Mouse (Mus musculus) limb, embryonic 14.5 days (tissue): Measurements from ENCODE around the gene Fgfr2. TPM values are rescaled to one million over a fixed set of nuclear protein-coding genes. Genes with fewer than 3 reads are reported as not detected.

Experiments
- ATAC-seq: fragments of 200-750 bp; cut with Nextera tagmentation; 2 replicates; pipeline ENCODE4 v1.8.0; 2017; ENCODE audit warnings: low read depth, moderate number of reproducible peaks, moderate TSS enrichment; ENCODE audit not compliant: low FRiP score
- DNase-seq: peaks from one replicate; pipeline ENCODE4 v3.0.0-alpha.2; 2015; ENCODE audit warnings: low spot score
- H3K27ac ChIP-seq: fragments of 300-500 bp; sonication (generic); replicated peaks from 2 replicates; pipeline ENCODE4 v1.5.1; 2014; ENCODE audit warnings: low read depth, mild to moderate bottlenecking, low read length, moderate library complexity, mixed read lengths
- H3K27me3 ChIP-seq: fragments of 300-500 bp; sonication (generic); 2 replicates; pipeline ENCODE4 v1.6.1; 2014; ENCODE audit warnings: low read length, mixed read lengths; ENCODE audit not compliant: control insufficient read depth, insufficient read depth
- H3K36me3 ChIP-seq: fragments of 300-500 bp; sonication (generic); 2 replicates; pipeline ENCODE4 v1.6.1; 2014; ENCODE audit warnings: mild to moderate bottlenecking, low read length, moderate library complexity, mixed read lengths; ENCODE audit not compliant: control insufficient read depth, insufficient read depth
- H3K4me1 ChIP-seq: fragments of 300-500 bp; sonication (generic); 2 replicates; pipeline ENCODE4 v1.6.1; 2014; ENCODE audit warnings: antibody characterized with exemption, low read length, mixed read lengths; ENCODE audit not compliant: control insufficient read depth, insufficient read depth
- H3K4me2 ChIP-seq: fragments of 300-500 bp; sonication (generic); replicated peaks from 2 replicates; pipeline ENCODE4 v1.6.1; 2014; ENCODE audit warnings: low read depth, mild to moderate bottlenecking, low read length, moderate library complexity; ENCODE audit not compliant: severe bottlenecking
- H3K4me3 ChIP-seq: fragments of 300-500 bp; sonication (generic); replicated peaks from 2 replicates; pipeline ENCODE4 v1.5.1; 2014; ENCODE audit warnings: low read length
- H3K9ac ChIP-seq: fragments of 300-500 bp; sonication (generic); 2 replicates; pipeline ENCODE4 v1.6.1; 2014; ENCODE audit warnings: mild to moderate bottlenecking, low read depth, low read length, moderate library complexity; ENCODE audit not compliant: severe bottlenecking
- H3K9me3 ChIP-seq: fragments of 300-500 bp; sonication (generic); 2 replicates; pipeline ENCODE4 v1.6.1; 2016; ENCODE audit warnings: low read length; ENCODE audit not compliant: control insufficient read depth
- POLR2A ChIP-seq: fragments of 200-500 bp; IDR thresholded peaks from 2 replicates; pipeline ENCODE4 v1.8.0; 2012; ENCODE audit warnings: inconsistent platforms, mild to moderate bottlenecking, moderate library complexity, borderline replicate concordance; ENCODE audit not compliant: insufficient read depth, insufficient read length; ENCODE audit errors: extremely low read depth
- WGBS: fragments of 180-500 bp; shearing (Covaris S2); extraction: QIAGEN DNeasy Blood & Tissue Kit; methylation state at CpG from one replicate; pipeline ENCODE4 v1.1.7; 2014; 5-methylcytosine and 5-hydroxymethylcytosine counted together
- polyA plus RNA-seq, 2 experiments: library from polyadenylated mRNA; depleted of rRNA in 1 of 2; stranded (reverse) in 1 of 2; unstranded in 1 of 2; fragments of >200 nt; fragmentation: Nextera tagmentation in 1 of 2; extraction: Ambion mirVana in 1 of 2; gene quantifications; 2 replicates each; pipeline versions ENCODE4 v1.2.1 to v1.2.3; 2012 to 2014

Gene Fgfr2
- polyA plus RNA-seq, 2 experiments, result 131 to 133 TPM

DNA sequence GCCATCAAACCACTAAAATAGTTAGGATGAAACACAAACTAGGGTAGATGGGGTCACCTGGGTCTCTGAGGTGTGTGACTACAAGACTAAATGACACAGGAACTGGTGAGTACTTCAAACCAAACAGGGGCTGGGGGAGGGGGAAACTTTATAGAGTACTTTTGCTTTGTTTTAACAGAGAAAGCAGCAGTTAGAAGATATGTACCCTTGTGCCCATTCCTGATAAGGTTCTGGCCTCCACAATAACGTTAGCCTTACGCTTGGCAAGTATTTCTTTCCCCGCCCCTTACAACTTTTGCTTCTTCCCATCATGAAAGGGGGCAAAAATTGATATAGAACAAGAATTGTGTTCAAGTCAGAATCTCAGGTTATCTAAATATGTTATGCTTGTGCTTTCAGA, 527.4 kb downstream of the Fgfr2 start:
- H3K9me3 ChIP-seq, result no peaks in the 10 kb centered on the region
- TF ChIP-seq POLR2A, result no peak
- WGBS, result 82% methylated on average over 3 of the region's 3 CpGs
- no peak overlapping the region for H3K4me3 ChIP-seq
- H3K4me1 ChIP-seq, result peaks cover 24% of the 10 kb centered on the region
- no peak for ATAC-seq
- no peak for DNase-seq
- H3K4me2 ChIP-seq, result no peak overlapping the region
- H3K36me3 ChIP-seq, result no peaks in the 10 kb centered on the region
- H3K27ac ChIP-seq, result no peak overlapping the region
- H3K9ac ChIP-seq, result no peak overlapping the region
- peaks cover 54% of the 10 kb centered on the region for H3K27me3 ChIP-seq

DNA sequence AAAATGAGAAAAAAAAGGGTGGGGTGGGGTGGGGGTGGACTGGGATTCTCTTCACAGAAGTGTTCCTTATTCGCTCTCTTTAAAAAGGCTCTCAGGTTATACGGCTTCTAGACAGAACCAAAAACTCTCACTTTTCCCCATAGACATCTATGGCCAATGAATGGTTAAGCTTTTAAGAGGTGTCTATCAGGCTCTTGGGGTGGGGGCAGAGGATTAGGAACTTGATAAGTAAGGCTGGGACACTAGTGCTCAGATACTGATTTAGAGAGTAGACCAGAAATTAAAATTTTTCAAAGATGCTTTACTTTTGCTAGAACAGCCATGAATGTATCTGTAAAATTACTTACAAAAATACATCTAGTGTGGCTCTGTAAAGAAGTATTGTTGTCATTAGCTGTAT, 528.8 kb downstream of the Fgfr2 start:
- Histone ChIP-seq H3K36me3 (no peaks in the 10 kb centered on the region), H3K9ac (no peak overlapping the region), H3K9me3 (no peaks in the 10 kb centered on the region), H3K4me2 (no peak overlapping the region), H3K4me3 (no peak overlapping the region), H3K27ac (no peak overlapping the region), H3K4me1 (peaks cover 13% of the 10 kb centered on the region), H3K27me3 (peaks cover 40% of the 10 kb centered on the region)
- 84% methylated on average over 2 of the region's 2 CpGs for WGBS
- no peak for TF ChIP-seq POLR2A
- ATAC-seq (no peak), DNase-seq (no peak)

DNA sequence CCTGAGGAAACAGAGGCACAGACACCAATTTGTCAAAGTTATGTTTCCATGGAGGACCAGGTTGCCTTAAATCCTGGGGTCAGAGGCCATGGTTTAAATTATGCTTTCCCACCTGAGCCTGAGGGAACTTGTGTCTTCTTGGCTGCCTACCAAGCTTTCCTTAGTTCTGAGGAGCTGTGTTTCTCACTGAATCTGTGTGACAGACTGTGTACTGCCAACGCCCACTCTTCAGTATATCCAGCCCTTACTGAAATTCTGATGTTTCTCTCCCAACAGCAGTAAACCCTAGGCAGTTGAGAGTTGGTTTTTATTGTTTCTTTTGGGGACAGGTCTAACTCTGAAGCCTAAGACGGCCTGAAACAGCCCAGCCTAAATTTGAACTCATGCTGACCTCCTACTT, 529.4 kb downstream of the Fgfr2 start:
- no peak overlapping the region for H3K27ac ChIP-seq
- H3K27me3 ChIP-seq, result peaks cover 34% of the 10 kb centered on the region
- no peak for DNase-seq
- no peaks in the 10 kb centered on the region for H3K9me3 ChIP-seq
- no peak for TF ChIP-seq POLR2A
- H3K36me3 ChIP-seq, result no peaks in the 10 kb centered on the region
- no peak overlapping the region for H3K4me3 ChIP-seq
- no peak for ATAC-seq
- WGBS, result 52% methylated on average over 2 of the region's 2 CpGs
- H3K4me2 ChIP-seq, result no peak overlapping the region
- no peak overlapping the region for H3K9ac ChIP-seq
- peaks cover 8% of the 10 kb centered on the region for H3K4me1 ChIP-seq

DNA sequence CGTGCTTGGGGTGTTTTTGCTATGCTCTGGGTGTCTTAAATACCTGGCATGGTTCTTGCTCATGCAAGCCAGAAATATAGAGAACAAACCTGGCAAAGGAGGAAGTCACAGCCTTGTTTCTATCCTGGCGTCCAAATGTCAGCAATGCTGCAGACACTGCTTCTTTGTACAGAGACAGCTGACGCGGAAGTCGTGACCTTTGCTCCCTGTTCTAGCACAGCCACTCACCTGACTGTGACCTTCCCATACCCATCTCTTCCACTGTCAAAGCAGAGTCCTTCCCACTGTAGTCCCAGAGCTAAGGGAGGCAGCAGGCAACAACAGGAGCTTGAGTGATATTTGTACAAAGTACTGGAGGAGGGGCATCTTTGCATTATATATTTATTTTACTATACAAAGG, 533.5 kb downstream of the Fgfr2 start:
- H3K9me3 ChIP-seq, result no peaks in the 10 kb centered on the region
- DNase-seq (no peak), ATAC-seq (no peak)
- no peaks in the 10 kb centered on the region for H3K27me3 ChIP-seq
- no peak overlapping the region for H3K4me2 ChIP-seq
- 57% methylated on average over 5 of the region's 5 CpGs for WGBS
- no peaks in the 10 kb centered on the region for H3K4me1 ChIP-seq
- no peak overlapping the region for H3K4me3 ChIP-seq
- no peaks in the 10 kb centered on the region for H3K36me3 ChIP-seq
- TF ChIP-seq POLR2A, result no peak
- no peak overlapping the region for H3K27ac ChIP-seq
- no peak overlapping the region for H3K9ac ChIP-seq

DNA sequence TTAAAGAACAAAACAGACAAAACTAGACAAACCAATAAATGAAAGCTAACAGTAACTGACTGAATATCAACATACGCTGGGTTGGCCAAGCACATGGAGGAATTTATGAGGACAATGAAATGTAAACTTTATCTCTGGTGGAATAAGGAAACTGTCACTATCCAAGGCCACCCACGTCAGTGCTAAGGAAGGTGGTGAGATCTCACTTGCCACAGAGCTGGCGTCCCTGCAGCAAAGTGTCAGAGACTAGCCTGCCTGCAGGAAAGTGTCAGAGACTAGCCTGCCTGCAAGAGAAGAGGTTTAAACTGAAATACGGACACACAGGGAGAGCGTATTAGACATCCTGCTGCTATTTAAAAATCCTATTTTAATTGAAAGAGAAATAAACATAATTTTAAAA, 536.0 kb downstream of the Fgfr2 start:
- Histone ChIP-seq H3K9me3 (no peaks in the 10 kb centered on the region), H3K4me1 (no peaks in the 10 kb centered on the region), H3K36me3 (no peaks in the 10 kb centered on the region), H3K27ac (no peak overlapping the region), H3K27me3 (no peaks in the 10 kb centered on the region), H3K9ac (no peak overlapping the region), H3K4me3 (no peak overlapping the region), H3K4me2 (no peak overlapping the region)
- DNase-seq, result no peak
- WGBS, result 57% methylated on average over 5 of the region's 5 CpGs
- ATAC-seq, result no peak
- TF ChIP-seq POLR2A, result no peak
